8 mouse cellular contexts compared by ENCODE assay signal in genomic region chr5:114131521-114131840, GRCm38 (mm10). TPM values are rescaled to one million over a fixed set of nuclear protein-coding genes. Genes with fewer than 3 reads are reported as not detected.
DNase-seq lines count a peak whose midpoint lies in the region; ATAC-seq and TF ChIP-seq lines count a peak whose summit lies in the region.

No protein-coding gene starts in this region.

- ATAC-seq in hindbrain, embryonic 16.5 days, result no peak
- ATAC-seq in neural tube, embryonic 12.5 days (ENCODE audit: low FRiP score, low read depth), result no peak

- no peaks in the 10 kb centered on the region for H3K27me3 ChIP-seq in hindbrain, embryonic 16.5 days (replicated peaks; ENCODE audit: control insufficient read depth, insufficient read depth, low read length)
- no peaks in the 10 kb centered on the region for H3K27me3 ChIP-seq in liver, adult 2 months (ENCODE audit: control insufficient read depth, insufficient read depth, low read length)
- no peaks in the 10 kb centered on the region for H3K27me3 ChIP-seq in neural tube, embryonic 12.5 days (replicated peaks)

- H3K4me1 ChIP-seq in hindbrain, embryonic 16.5 days (ENCODE audit: control insufficient read depth, insufficient read depth, low read depth, low read length), result peaks cover 19% of the 10 kb centered on the region
- peaks cover 15% of the 10 kb centered on the region for H3K4me1 ChIP-seq in liver, adult 2 months (ENCODE audit: control insufficient read depth, insufficient read depth, low read length)
- peaks cover 15% of the 10 kb centered on the region for H3K4me1 ChIP-seq in neural tube, embryonic 12.5 days

- H3K36me3 ChIP-seq in hindbrain, embryonic 16.5 days (ENCODE audit: control insufficient read depth, insufficient read depth, low read length), result no peaks in the 10 kb centered on the region
- no peaks in the 10 kb centered on the region for H3K36me3 ChIP-seq in liver, adult 2 months (ENCODE audit: control insufficient read depth, insufficient read depth, low read length)
- H3K36me3 ChIP-seq in neural tube, embryonic 12.5 days, result no peaks in the 10 kb centered on the region

- H3K79me2 ChIP-seq in liver, adult 2 months (ENCODE audit: control insufficient read depth, insufficient read depth, low read length), result no peaks in the 10 kb centered on the region

- under 1% methylated on average over 15 of the region's 15 CpGs for WGBS in hindbrain, embryonic 16.5 days
- WGBS in liver, adult 2 months, result under 1% methylated on average over 15 of the region's 15 CpGs
- under 1% methylated on average over 15 of the region's 15 CpGs for WGBS in neural tube, embryonic 12.5 days

- no peak for TF ChIP-seq CTCF in liver, adult 2 months (IDR thresholded peaks at IDR 0.05; ENCODE audit: low read depth, low read length)

- 0 out of 2 replicates have a peak, but pooled peaks have one; percentile 20 for TF ChIP-seq POLR2A in liver, adult 2 months (IDR thresholded peaks at IDR 0.05; ENCODE audit: extremely low read depth, insufficient read depth, low read length)

- peak overlapping the region; percentile 94 for H3K4me3 ChIP-seq in hindbrain, embryonic 16.5 days (ENCODE audit: low read length)
- H3K4me3 ChIP-seq in liver, adult 2 months (ENCODE audit: insufficient read depth, low read depth, low read length), result peak overlapping the region; percentile 69
- H3K4me3 ChIP-seq in neural tube, embryonic 12.5 days, result peak overlapping the region; percentile 70

- peak overlapping the region; percentile 54; the same call in 1 of the 2 replicates for H3K27ac ChIP-seq in hindbrain, embryonic 16.5 days (ENCODE audit: low read depth, low read length)
- H3K27ac ChIP-seq in liver, adult 2 months (replicated peaks; ENCODE audit: insufficient read depth, low read depth, low read length), result peak overlapping the region; percentile 93
- no peak overlapping the region for H3K27ac ChIP-seq in neural tube, embryonic 12.5 days

- no peaks in the 10 kb centered on the region for H3K9me3 ChIP-seq in hindbrain, embryonic 16.5 days (ENCODE audit: control insufficient read depth, low read length)
- no peaks in the 10 kb centered on the region for H3K9me3 ChIP-seq in neural tube, embryonic 12.5 days

- DNase-seq in right cerebral cortex, postnatal 14 days, result peak; percentile 39
- DNase-seq in right cerebral cortex, adult 2 months (ENCODE audit: low spot score in 2 of 2), result no peak
- DNase-seq in c-Kit-positive CD71-negative TER-119-negative erythroid progenitor cells, embryonic 14.5 days (ENCODE audit: low read depth), result peak; percentile 36
- DNase-seq in forelimb bud, embryonic 11.5 days (ENCODE audit: low read depth, low spot score), result peak; percentile 43
- peak; percentile 95 for DNase-seq in liver, adult 2 months (ENCODE audit: extremely low read depth, low read depth, low spot score)
- no peak for DNase-seq in layer of hippocampus, adult 18-20 months (ENCODE audit: low spot score in 2 of 2)

- peak overlapping the region; percentile 64 for H3K9ac ChIP-seq in hindbrain, embryonic 16.5 days (ENCODE audit: low read depth, low read length)
- peak overlapping the region; percentile 86 for H3K9ac ChIP-seq in liver, adult 2 months (ENCODE audit: low read depth, low read length)
- H3K9ac ChIP-seq in neural tube, embryonic 12.5 days, result peak overlapping the region; percentile 63

- peak overlapping the region; percentile 99 for H3K4me2 ChIP-seq in hindbrain, embryonic 16.5 days (ENCODE audit: low read length)
- peak overlapping the region; percentile 90 for H3K4me2 ChIP-seq in neural tube, embryonic 12.5 days (replicated peaks)

RNA-seq across cellular contexts. Expression of gene Ung, which starts 1.3 kb away (rescaled TPM):
- 12.1 and 14.4 TPM in 2 replicates for polyA plus RNA-seq in hindbrain, embryonic 16.5 days (2015; fragmentation: Nextera tagmentation; extraction: Ambion mirVana)
- total RNA-seq in liver, adult 2 months (2014; rRNA removed), result 2.4 and 4.6 TPM in 2 replicates
- polyA plus RNA-seq in liver, adult 2 months (2012; rRNA removed), result 5.0 and 5.3 TPM in 2 replicates
- 25.2 and 25.8 TPM in 2 replicates for polyA plus RNA-seq in neural tube, embryonic 12.5 days (2016; fragmentation: Nextera tagmentation; extraction: Ambion mirVana)
- total RNA-seq in layer of hippocampus, adult 18-20 months (2021), result 1 to 10 TPM; 2.0 to 2.6 TPM

RNA-seq across cellular contexts. Expression of gene Alkbh2, which starts 3.5 kb away (rescaled TPM):
- polyA plus RNA-seq in hindbrain, embryonic 16.5 days (2015; fragmentation: Nextera tagmentation; extraction: Ambion mirVana), result 4.9 and 6.4 TPM in 2 replicates
- total RNA-seq in liver, adult 2 months (2014; rRNA removed), result 3.1 and 5.1 TPM in 2 replicates
- polyA plus RNA-seq in liver, adult 2 months (2012; rRNA removed), result 7.0 and 10.1 TPM in 2 replicates
- polyA plus RNA-seq in neural tube, embryonic 12.5 days (2016; fragmentation: Nextera tagmentation; extraction: Ambion mirVana), result 10.7 and 10.9 TPM in 2 replicates
- 1 to 10 TPM; 4.6 TPM for total RNA-seq in layer of hippocampus, adult 18-20 months (2021)

RNA-seq across cellular contexts. Expression of gene Acacb, which starts 14.9 kb away (rescaled TPM):
- polyA plus RNA-seq in hindbrain, embryonic 16.5 days (2015; fragmentation: Nextera tagmentation; extraction: Ambion mirVana), result 5.4 and 5.5 TPM in 2 replicates
- 26.8 and 39.4 TPM in 2 replicates for total RNA-seq in liver, adult 2 months (2014; rRNA removed)
- polyA plus RNA-seq in liver, adult 2 months (2012; rRNA removed), result 27.9 and 45.8 TPM in 2 replicates
- 0.80 and 1.8 TPM in 2 replicates for polyA plus RNA-seq in neural tube, embryonic 12.5 days (2016; fragmentation: Nextera tagmentation; extraction: Ambion mirVana)
- 1 to 10 TPM; 6.4 to 6.5 TPM for total RNA-seq in layer of hippocampus, adult 18-20 months (2021)

RNA-seq across cellular contexts. Expression of gene Svop, which starts 40.1 kb away (rescaled TPM):
- 97.2 and 98.7 TPM in 2 replicates for polyA plus RNA-seq in hindbrain, embryonic 16.5 days (2015; fragmentation: Nextera tagmentation; extraction: Ambion mirVana)
- 0.07 TPM in 1 of 2 replicates, not detected in the other for total RNA-seq in liver, adult 2 months (2014; rRNA removed)
- not detected in 2 replicates for polyA plus RNA-seq in liver, adult 2 months (2012; rRNA removed)
- polyA plus RNA-seq in neural tube, embryonic 12.5 days (2016; fragmentation: Nextera tagmentation; extraction: Ambion mirVana), result 59.8 and 63.9 TPM in 2 replicates
- 100 to 1,000 TPM; 171 to 176 TPM for total RNA-seq in layer of hippocampus, adult 18-20 months (2021)

Comparison
In these comparisons a context has a peak if more than half of its experiments do, and no peak if none do; other contexts are left out.
1. DNase-seq: peak in right cerebral cortex, postnatal 14 days (single experiment), c-Kit-positive CD71-negative TER-119-negative erythroid progenitor cells, embryonic 14.5 days (single experiment), forelimb bud, embryonic 11.5 days (single experiment) and liver, adult 2 months (single experiment); none in right cerebral cortex, adult 2 months (0 of 2) and layer of hippocampus, adult 18-20 months (0 of 2).
2. Peak in every context shown above with its lines, with median percentiles within 50 percentile points of each other: H3K4me3 ChIP-seq and H3K9ac ChIP-seq.